Mouse (Mus musculus): Measurements from ENCODE around the gene Sdhb. TPM values are rescaled to one million over a fixed set of nuclear protein-coding genes. Genes with fewer than 3 reads are reported as not detected.

The Sdhb gene
- polyA plus RNA-seq, 1 experiment from 2014 or later = 428 TPM

DNA sequence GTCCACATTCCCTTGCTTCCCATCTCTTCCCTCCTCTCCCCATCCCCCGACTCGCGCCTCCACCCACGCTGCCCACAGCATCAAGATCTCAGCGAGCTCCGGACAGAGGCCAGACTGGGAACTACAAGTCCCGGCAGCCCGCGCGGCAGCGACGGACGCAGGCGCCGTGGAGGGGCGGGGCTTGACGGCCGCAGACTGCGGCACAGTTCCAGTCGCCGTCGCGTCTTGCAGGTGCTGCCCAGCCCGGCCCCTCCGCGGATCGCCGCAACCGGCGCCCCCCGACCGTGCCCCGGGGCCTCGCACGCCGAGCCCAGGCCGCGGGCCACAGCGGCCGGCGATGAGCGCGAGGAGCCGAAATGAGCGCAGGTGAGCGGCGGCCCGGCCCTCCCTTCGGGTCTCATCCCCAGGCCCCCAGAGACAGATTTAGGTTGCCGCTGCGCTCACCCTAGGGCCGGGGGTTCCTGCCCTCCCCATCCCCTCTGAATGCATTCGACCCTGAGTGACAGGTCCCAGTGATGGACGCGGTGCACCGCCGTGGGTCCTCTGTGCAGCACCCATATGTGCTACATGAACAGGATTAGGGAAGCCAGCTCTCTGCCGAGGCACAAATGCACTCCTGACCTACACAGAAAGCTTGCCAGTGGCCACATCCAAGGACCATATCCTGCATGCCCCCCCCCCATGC, 25.9 kb downstream of the Sdhb start, which contains the start of gene Atp13a2:
Gene Atp13a2, plus strand, starts transcription at position 163 of the 685 bp plus-strand sequence.
- H3K9ac ChIP-seq (replicated peaks) = peak within 1 kb of the TSS; percentile 100
- peaks cover 40% of the 10 kb centered on the region for H3K4me1 ChIP-seq
- WGBS = under 1% methylated on average over 58 of the region's 58 CpGs
- peak within 1 kb of the TSS; percentile 78 for H3K4me2 ChIP-seq (replicated peaks)
- no peaks in the 10 kb centered on the region for H3K9me3 ChIP-seq
- H3K27me3 ChIP-seq = no peaks in the 10 kb centered on the region
- H3K36me3 ChIP-seq = no peaks in the 10 kb centered on the region
- H3K27ac ChIP-seq (replicated peaks) = peak within 1 kb of the TSS; percentile 81
- H3K4me3 ChIP-seq = peak within 1 kb of the TSS; percentile 98
- peak; percentile 91 for ATAC-seq (replicated peaks)

DNA sequence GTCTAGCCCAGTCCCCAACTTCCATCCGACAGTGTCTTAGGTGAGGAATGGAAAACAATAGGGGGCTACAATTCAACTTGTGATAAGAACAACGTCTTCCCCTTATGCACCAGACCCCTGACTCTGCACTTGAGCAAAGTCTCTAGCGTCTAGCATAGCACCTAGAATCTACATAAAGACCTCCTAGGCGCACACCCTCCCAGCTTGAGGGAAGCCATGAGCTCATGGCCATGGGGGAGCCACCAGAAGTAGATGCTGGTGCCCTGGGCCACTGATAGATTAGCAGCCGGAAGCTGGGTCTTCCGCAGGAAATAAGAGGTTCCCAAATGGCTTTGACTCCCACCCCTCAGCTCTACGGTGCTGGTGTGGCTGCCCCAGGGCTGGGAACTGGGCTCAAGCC, 26.5 kb downstream of the Sdhb start:
- peak; percentile 6; the same call in 1 of the 2 replicates for ATAC-seq (replicated peaks)
- 38% methylated on average over 7 of the region's 7 CpGs for WGBS
- H3K4me1 ChIP-seq = peaks cover 40% of the 10 kb centered on the region

DNA sequence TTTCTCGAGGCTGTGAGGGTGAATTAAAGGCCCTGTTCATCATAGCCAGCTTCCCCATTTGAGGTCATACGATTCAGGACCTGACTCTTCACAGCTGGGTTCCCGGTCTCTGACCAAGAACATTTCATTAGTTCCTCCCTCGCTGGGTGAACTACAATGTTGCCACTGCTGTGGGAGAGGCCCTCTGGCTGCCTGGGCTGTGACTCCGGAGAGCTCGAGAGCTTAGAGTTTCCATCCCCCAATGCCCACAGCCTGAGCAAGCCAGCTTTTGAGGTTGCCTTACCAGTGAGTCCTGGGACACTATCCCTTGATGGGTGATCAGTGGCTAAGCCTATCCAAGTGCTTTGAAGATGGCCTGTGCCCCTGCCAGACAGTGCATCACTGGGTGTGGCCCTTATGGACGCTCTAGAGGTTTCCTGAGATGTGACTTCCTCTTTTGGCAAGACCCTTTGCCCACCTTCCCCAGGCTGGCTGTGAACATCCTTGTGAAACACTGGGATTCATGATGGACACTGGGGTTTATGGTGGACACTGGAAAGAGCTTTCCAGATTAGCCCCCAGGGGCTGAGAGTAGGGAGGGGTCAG, 27.8 kb downstream of the Sdhb start:
- no peak overlapping the region; the same call in 1 of the 2 replicates for H3K9ac ChIP-seq (replicated peaks)
- WGBS = 54% methylated on average over 7 of the region's 7 CpGs
- peak overlapping the region; percentile 78; the same call in 1 of the 2 replicates for H3K4me2 ChIP-seq (replicated peaks)
- no peak overlapping the region for H3K27ac ChIP-seq (replicated peaks)
- no peaks in the 10 kb centered on the region for H3K27me3 ChIP-seq
- peaks cover 35% of the 10 kb centered on the region for H3K4me1 ChIP-seq
- H3K9me3 ChIP-seq = no peaks in the 10 kb centered on the region
- no peak for ATAC-seq (replicated peaks)
- H3K4me3 ChIP-seq = no peak overlapping the region
- H3K36me3 ChIP-seq = peaks cover 16% of the 10 kb centered on the region

More for the DNA sequence above, 26.5 kb downstream of the Sdhb start:
- H3K27me3 ChIP-seq = no peaks in the 10 kb centered on the region
- H3K9ac ChIP-seq (replicated peaks) = peak overlapping the region; percentile 100
- H3K4me2 ChIP-seq (replicated peaks) = peak overlapping the region; percentile 78
- peaks cover 5% of the 10 kb centered on the region for H3K36me3 ChIP-seq
- no peaks in the 10 kb centered on the region for H3K9me3 ChIP-seq
- H3K4me3 ChIP-seq = peak overlapping the region; percentile 98
- peak overlapping the region; percentile 81; the same call in 1 of the 2 replicates for H3K27ac ChIP-seq (replicated peaks)

DNA sequence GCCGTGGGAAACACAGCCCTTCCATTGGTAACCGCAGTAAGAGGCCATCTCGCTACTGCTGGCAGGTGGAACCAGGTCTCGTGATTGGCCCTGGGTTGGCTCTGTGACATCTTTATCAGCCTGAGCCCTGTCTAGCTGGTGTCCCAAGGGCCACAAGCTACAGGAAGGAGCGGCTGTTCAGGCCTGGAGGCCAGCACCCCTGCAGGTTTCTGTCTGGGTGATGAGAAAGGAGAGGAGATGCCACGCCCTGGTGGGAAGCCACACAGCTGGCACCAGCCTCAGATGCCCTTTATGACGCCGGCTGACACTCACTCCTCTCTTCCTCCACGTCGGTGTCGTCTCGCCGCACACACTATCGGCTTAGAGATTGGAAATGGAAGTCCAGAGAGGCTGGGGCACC, 28.4 kb downstream of the Sdhb start:
- Histone ChIP-seq H3K27me3 (no peaks in the 10 kb centered on the region), H3K4me2 (replicated peaks) (no peak overlapping the region), H3K27ac (replicated peaks) (no peak overlapping the region), H3K9ac (replicated peaks) (no peak overlapping the region), H3K4me3 (no peak overlapping the region), H3K4me1 (peaks cover 35% of the 10 kb centered on the region), H3K36me3 (peaks cover 23% of the 10 kb centered on the region), H3K9me3 (no peaks in the 10 kb centered on the region)
- ATAC-seq (replicated peaks) = no peak
- 93% methylated on average over 14 of the region's 14 CpGs for WGBS

DNA sequence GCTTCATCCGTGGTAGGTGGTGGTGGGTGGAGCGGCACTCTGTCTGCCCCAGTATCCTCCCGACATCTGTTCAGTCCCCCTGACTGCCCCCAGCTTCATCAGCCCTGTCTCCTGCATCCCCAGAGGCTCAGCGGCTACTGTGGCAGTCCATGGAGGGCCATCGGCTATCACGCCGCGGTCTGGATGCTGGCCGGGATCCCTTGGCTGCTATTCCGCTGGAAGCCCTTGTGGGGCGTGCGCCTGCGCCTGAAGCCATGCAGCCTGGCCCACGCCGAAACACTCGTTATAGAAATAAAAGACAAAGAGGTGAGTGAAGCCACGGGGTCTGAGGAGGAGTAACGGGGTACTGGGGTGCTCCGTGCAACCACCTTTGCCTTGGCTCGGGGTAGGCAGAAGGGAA, 31.2 kb downstream of the Sdhb start:
- 79% methylated on average over 20 of the region's 20 CpGs for WGBS
- H3K4me3 ChIP-seq = no peak overlapping the region
- no peak overlapping the region for H3K4me2 ChIP-seq (replicated peaks)
- no peaks in the 10 kb centered on the region for H3K9me3 ChIP-seq
- no peak overlapping the region for H3K27ac ChIP-seq (replicated peaks)
- no peak overlapping the region for H3K9ac ChIP-seq (replicated peaks)
- H3K36me3 ChIP-seq = peaks cover 50% of the 10 kb centered on the region
- no peak for ATAC-seq (replicated peaks)
- H3K27me3 ChIP-seq = no peaks in the 10 kb centered on the region
- H3K4me1 ChIP-seq = peaks cover 27% of the 10 kb centered on the region

DNA sequence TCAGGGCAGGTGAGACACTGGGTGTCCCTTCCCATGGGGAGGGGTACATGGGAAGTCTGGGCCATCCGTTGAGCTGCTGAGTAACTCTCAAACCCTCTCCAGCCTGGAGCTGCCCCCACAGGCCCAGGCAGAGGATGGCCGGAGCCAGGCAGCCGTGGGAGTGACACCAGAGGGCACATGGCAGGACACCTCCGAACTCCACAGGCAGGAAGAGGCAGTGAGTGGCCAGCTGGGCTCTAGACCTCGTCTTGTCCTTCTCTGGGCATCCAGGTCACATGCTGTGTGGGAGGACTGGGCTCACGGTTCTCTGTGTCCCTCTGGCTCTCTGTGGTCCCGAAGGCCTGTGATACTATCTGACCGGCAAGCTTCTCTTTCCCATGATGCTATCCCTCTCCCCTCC, 32.8 kb downstream of the Sdhb start:
- 88% methylated on average over 8 of the region's 8 CpGs for WGBS
- Histone ChIP-seq H3K27ac (replicated peaks) (no peak overlapping the region), H3K27me3 (no peaks in the 10 kb centered on the region), H3K4me3 (no peak overlapping the region), H3K4me2 (replicated peaks) (no peak overlapping the region), H3K36me3 (peaks cover 63% of the 10 kb centered on the region), H3K9ac (replicated peaks) (no peak overlapping the region), H3K4me1 (peaks cover 11% of the 10 kb centered on the region), H3K9me3 (no peaks in the 10 kb centered on the region)
- no peak for ATAC-seq (replicated peaks)

DNA sequence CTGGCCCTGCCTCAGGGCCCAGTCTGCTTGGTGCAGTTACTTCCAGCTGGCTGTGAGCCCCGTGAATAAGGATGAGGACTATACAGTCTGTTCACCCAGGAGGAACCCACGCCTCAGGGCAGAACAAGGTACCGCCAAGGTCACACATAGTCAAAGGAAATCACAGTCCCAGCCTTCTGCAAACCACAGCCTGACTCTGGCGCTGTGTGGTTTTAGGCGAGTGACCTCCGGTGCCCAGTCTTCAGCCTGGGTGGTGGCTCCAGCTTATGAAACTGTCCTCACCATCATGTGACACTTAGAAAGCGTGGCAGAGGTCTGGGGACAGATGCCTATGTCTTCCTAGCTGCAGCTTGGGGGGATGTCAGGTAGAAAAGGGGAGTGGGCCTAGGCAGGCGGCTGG, 34.8 kb downstream of the Sdhb start:
- H3K4me1 ChIP-seq = no peaks in the 10 kb centered on the region
- H3K27me3 ChIP-seq = no peaks in the 10 kb centered on the region
- no peak overlapping the region for H3K27ac ChIP-seq (replicated peaks)
- 91% methylated on average over 8 of the region's 8 CpGs for WGBS
- H3K4me3 ChIP-seq = no peak overlapping the region
- no peak overlapping the region for H3K9ac ChIP-seq (replicated peaks)
- no peak for ATAC-seq (replicated peaks)
- H3K4me2 ChIP-seq (replicated peaks) = no peak overlapping the region
- peaks cover 82% of the 10 kb centered on the region for H3K36me3 ChIP-seq
- H3K9me3 ChIP-seq = no peaks in the 10 kb centered on the region

DNA sequence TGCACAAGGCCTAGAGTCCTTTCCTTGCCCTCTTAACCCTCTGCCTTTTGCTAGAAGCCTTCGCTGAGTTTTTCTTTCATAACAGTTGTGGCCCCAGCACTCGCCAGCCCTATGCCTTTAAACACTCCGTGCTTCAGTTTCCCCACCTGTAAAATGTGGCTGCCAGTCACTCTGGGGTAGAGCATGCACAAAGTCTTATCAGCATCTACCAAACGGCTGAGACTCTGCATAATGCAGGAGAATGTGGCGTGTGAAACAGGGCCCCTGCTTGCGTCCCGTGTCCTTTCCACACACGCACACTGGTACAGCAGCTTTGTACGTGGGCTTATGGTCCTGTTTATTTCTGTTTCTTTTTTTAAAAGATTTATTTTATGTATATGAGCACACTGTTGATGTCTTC, 35.8 kb downstream of the Sdhb start:
- H3K4me1 ChIP-seq = no peaks in the 10 kb centered on the region
- H3K9me3 ChIP-seq = no peaks in the 10 kb centered on the region
- ATAC-seq (replicated peaks) = no peak
- H3K27me3 ChIP-seq = no peaks in the 10 kb centered on the region
- H3K36me3 ChIP-seq = peaks cover 92% of the 10 kb centered on the region
- H3K27ac ChIP-seq (replicated peaks) = no peak overlapping the region
- no peak overlapping the region for H3K4me3 ChIP-seq
- 96% methylated on average over 9 of the region's 9 CpGs for WGBS
- no peak overlapping the region for H3K9ac ChIP-seq (replicated peaks)
- H3K4me2 ChIP-seq (replicated peaks) = no peak overlapping the region

DNA sequence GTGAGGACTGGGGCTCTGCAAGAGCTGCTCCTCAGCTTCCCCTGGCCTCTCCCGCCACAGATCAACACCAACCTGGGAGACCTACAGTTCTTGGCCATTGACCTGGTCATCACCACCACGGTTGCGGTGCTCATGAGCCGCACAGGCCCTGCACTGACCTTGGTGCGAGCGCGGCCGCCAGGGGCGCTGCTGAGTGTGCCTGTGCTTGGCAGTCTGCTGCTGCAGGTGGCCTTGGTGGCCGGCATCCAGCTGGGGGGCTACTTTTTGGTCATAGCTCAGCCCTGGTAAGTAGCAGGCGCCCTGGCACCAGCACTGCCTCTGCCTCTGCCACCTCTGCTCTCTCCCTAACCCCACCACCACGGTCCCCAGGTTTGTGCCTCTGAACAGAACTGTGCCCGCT, 45.0 kb downstream of the Sdhb start:
- no peak overlapping the region for H3K27ac ChIP-seq (replicated peaks)
- no peak overlapping the region for H3K4me3 ChIP-seq
- no peak overlapping the region for H3K9ac ChIP-seq (replicated peaks)
- no peaks in the 10 kb centered on the region for H3K9me3 ChIP-seq
- peaks cover 6% of the 10 kb centered on the region for H3K4me1 ChIP-seq
- no peak overlapping the region for H3K4me2 ChIP-seq (replicated peaks)
- 88% methylated on average over 13 of the region's 13 CpGs for WGBS
- ATAC-seq (replicated peaks) = no peak
- peaks cover 70% of the 10 kb centered on the region for H3K36me3 ChIP-seq
- H3K27me3 ChIP-seq = no peaks in the 10 kb centered on the region

DNA sequence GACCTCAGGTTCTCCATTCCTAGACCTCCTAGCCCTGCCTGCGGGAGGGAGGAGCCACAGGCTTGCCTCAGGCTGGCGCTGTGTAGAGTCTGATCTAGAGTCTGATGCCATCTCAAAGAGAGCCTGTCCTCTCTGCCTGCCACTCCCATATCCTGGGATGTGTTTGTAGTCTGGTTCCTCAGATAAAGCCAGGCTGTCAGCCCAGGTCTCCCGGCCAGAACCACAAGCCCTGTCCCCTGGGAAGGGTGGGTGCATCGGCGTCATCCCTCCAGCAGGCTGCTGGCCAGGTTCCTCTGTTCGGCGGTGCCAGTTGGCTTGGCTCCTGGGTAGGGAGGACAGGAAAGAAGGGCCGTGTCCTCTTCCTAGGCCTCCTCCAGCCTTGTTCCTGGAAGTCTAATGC, 47.0 kb downstream of the Sdhb start:
- no peak for ATAC-seq (replicated peaks)
- no peak overlapping the region for H3K9ac ChIP-seq (replicated peaks)
- no peaks in the 10 kb centered on the region for H3K27me3 ChIP-seq
- H3K9me3 ChIP-seq = no peaks in the 10 kb centered on the region
- no peak overlapping the region for H3K4me3 ChIP-seq
- no peak overlapping the region for H3K27ac ChIP-seq (replicated peaks)
- WGBS = 79% methylated on average over 8 of the region's 8 CpGs
- peaks cover 24% of the 10 kb centered on the region for H3K4me1 ChIP-seq
- no peak overlapping the region for H3K4me2 ChIP-seq (replicated peaks)
- peaks cover 54% of the 10 kb centered on the region for H3K36me3 ChIP-seq

DNA sequence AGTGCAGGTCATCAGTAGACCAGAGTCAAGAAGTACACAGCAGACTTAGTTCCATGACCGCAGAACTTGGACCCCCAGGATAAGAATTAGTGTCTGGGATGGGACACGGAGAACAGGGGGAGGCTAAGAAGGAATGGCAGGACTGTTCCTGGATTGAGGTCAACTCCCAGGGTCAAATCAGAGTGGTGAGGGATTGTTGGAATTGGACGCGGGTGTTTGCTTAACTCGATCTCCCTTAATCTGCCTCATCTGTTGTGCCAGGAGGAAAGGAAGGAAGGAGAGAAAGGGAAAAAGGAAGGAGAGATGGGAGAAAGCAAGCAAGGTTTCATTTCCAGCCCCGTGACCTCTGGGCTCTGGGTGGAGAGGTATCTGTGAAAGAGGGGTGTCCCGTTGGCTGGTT, 49.1 kb downstream of the Sdhb start, which contains the start of gene Mfap2:
Gene Mfap2, plus strand, starts transcription at position 301 of the 400 bp plus-strand sequence.
- H3K4me1 ChIP-seq = peaks cover 38% of the 10 kb centered on the region
- peak within 1 kb of the TSS; percentile 90 for H3K27ac ChIP-seq (replicated peaks)
- H3K4me3 ChIP-seq = peak within 1 kb of the TSS; percentile 67
- 21% methylated on average over 7 of the region's 7 CpGs for WGBS
- no peaks in the 10 kb centered on the region for H3K9me3 ChIP-seq
- ATAC-seq (replicated peaks) = no peak
- H3K27me3 ChIP-seq = no peaks in the 10 kb centered on the region
- H3K9ac ChIP-seq (replicated peaks) = peak within 1 kb of the TSS; percentile 79
- H3K36me3 ChIP-seq = peaks cover 54% of the 10 kb centered on the region
- peak within 1 kb of the TSS; percentile 76 for H3K4me2 ChIP-seq (replicated peaks)

DNA sequence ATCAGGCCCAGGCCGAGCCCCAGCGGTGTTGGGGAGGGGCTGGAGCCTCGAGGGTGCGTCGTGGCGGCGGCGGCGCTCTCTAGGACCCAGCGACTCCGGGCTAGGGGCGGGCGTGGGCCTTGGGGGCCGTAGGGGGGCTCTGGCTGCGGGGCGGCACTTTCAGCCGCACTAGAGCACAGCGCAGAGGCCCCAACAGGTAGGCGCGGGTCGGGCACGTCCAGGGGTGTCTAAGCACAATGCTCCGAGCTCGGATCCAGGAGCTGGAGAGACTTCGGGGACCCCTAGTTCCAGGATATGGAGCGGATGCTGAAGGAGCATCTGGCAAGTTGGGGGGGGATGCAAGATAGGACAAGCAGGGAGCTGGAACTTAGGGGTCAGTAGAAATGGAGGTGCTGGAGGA, 49.5 kb downstream of the Sdhb start:
- peak; percentile 86 for ATAC-seq (replicated peaks)

More for the DNA sequence above, 49.5 kb downstream of the Sdhb start:
- Histone ChIP-seq H3K4me1 (peaks cover 42% of the 10 kb centered on the region), H3K9ac (replicated peaks) (peak overlapping the region; percentile 79), H3K4me2 (replicated peaks) (peak overlapping the region; percentile 76), H3K4me3 (peak overlapping the region; percentile 67), H3K27ac (replicated peaks) (peak overlapping the region; percentile 90), H3K9me3 (no peaks in the 10 kb centered on the region), H3K27me3 (no peaks in the 10 kb centered on the region), H3K36me3 (peaks cover 54% of the 10 kb centered on the region)
- WGBS = 0% methylated on average over 26 of the region's 26 CpGs

Measured in forebrain, embryonic 15.5 days (tissue).